Mouse (Mus musculus) heart, postnatal 0 days (tissue): ENCODE results near the gene Jun.

Experiments
- CTCF ChIP-seq: IDR thresholded peaks from 2 replicates; pipeline ENCODE4 v1.5.1; 2016; ENCODE audit warnings: antibody characterized with exemption, control low read depth, low read depth
- EP300 ChIP-seq: IDR thresholded peaks from 2 replicates; pipeline ENCODE4 v1.6.1; 2016; ENCODE audit warnings: antibody characterized with exemption, low read depth

DNA sequence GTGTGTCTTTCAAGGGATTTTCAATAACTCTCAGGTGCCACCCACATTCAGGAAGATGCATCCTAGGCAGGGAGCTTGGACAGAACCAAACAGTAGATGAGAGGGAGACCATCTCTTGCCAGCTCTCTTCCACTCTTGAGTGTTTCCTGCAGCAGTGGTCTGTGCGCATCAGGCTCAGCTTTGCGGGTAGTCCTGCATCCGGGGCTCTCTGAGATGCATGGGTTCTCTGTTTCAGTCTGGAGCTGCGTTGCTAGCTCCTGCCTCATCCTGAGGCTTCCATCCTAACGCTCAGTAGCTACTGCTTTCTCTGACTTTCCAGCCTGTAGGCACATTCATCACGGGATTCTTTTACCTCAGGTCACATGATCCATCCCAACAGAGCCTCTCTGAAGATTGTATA lies 43.9 kb upstream of the Jun start:
- TF ChIP-seq CTCF, result no peak
- TF ChIP-seq EP300, result no peak
